Mouse (Mus musculus): ENCODE measurements around the gene Rnf150. TPM values are rescaled to one million over a fixed set of nuclear protein-coding genes. Genes with fewer than 3 reads are reported as not detected.

Rnf150 gene
- total and polyA plus RNA-seq, 3 experiments, result 0.13 to 0.50 (median 0.39) TPM

DNA sequence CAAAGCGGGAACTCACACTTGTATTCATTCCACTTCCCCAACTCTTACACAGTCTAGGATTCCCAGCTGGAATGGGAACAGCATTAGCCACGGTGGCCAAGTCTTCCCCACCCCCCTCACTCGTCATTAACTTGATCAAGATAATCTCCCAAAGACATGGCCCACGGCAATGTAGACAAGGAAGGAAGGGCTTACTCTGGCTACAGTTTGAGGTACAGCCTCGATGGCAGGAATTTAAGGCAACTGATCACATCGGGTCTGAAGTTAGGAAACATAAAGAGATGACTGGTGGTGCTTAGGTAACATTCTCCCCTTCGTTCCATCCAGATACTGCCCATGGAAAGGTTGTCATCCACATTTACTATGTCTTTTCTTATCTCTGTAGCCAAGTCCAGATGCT lies 219.1 kb downstream of the Rnf150 start:
- Histone ChIP-seq H3K27ac (ENCODE audit: insufficient read depth, low read depth) (no peak overlapping the region), H3K27me3 (replicated peaks) (no peaks in the 10 kb centered on the region), H3K9ac (ENCODE audit: insufficient read depth, low read depth) (no peak overlapping the region), H3K79me2 (replicated peaks; ENCODE audit: control insufficient read depth, extremely low read depth, insufficient read depth, poor library complexity, severe bottlenecking) (no peaks in the 10 kb centered on the region), H3K4me3 (replicated peaks in 1 of 3; ENCODE audit: low read depth in 2 of 3, low read length in 2 of 3, poor library complexity in 1 of 3) (no peak overlapping the region), H3K4me2 (ENCODE audit: insufficient read depth, low read depth, poor library complexity, severe bottlenecking) (no peak overlapping the region), H3K4me1 (ENCODE audit: control insufficient read depth in 1 of 2, insufficient read depth in 2 of 2) (peaks cover 0 to 24% of the 10 kb centered on the region in 2 experiments; a peak in 2 of 4 replicates), H3K9me3 (replicated peaks; ENCODE audit: low read length) (no peaks in the 10 kb centered on the region), H3K36me3 (replicated peaks in 1 of 2; ENCODE audit: control insufficient read depth in 1 of 2, insufficient read depth in 1 of 2, low read length in 1 of 2) (no peaks in the 10 kb centered on the region)
- in situ Hi-C loops (cut with MboI; ENCODE audit: low pct_ligation_motif_present, low pct_unique_long_range_greater_than_20kb, low sequenced_read_pairs) (loop anchor here (25.0 kb wide), 1 partner anchor 695 kb away; no protein-coding TSS in a partner anchor), dilution Hi-C loops (cut with MboI; ENCODE audit: extremely low pct_ligation_motif_present, extremely low pct_unique_long_range_greater_than_20kb, low sequenced_read_pairs) (no loop called here)
- TF ChIP-seq EP300 (IDR thresholded peaks at IDR 0.05; ENCODE audit: low read length) (no peak), JUND (conservative IDR thresholded peaks at IDR 0.05; ENCODE audit: low read depth, low read length) (no peak), IRF4 (IDR thresholded peaks at IDR 0.05; ENCODE audit: low read depth, low read length) (no peak), ZKSCAN1 (IDR thresholded peaks at IDR 0.05; ENCODE audit: borderline replicate concordance, low read depth, low read length) (no peak), KAT2A (IDR thresholded peaks at IDR 0.05; ENCODE audit: insufficient replicate concordance, low read length) (no peak), CHD2 (IDR thresholded peaks at IDR 0.05; ENCODE audit: low read length) (no peak), E2F4 (IDR thresholded peaks at IDR 0.05; ENCODE audit: insufficient replicate concordance, low read depth, low read length) (no peak), SIN3A (IDR thresholded peaks at IDR 0.05; ENCODE audit: low read length) (no peak), MEF2A (IDR thresholded peaks at IDR 0.05; ENCODE audit: borderline replicate concordance, low read depth, low read length) (no peak), USF2 (conservative IDR thresholded peaks at IDR 0.05; ENCODE audit: low read depth, low read length) (no peak), GABPA (IDR thresholded peaks at IDR 0.05; ENCODE audit: insufficient replicate concordance, low read depth, low read length) (no peak), RAD21 (IDR thresholded peaks at IDR 0.05; ENCODE audit: low read depth, low read length) (no peak), POLR2A (IDR thresholded peaks at IDR 0.05; ENCODE audit: low read depth, low read length) (no peak), ZC3H11A (IDR thresholded peaks at IDR 0.05; ENCODE audit: low read depth, low read length) (no peak), TCF12 (IDR thresholded peaks at IDR 0.05; ENCODE audit: low read depth, low read length) (no peak), UBTF (IDR thresholded peaks at IDR 0.05; ENCODE audit: low read depth, low read length) (no peak), BHLHE40 (IDR thresholded peaks at IDR 0.05; ENCODE audit: low read depth, low read length) (no peak), ZMIZ1 (IDR thresholded peaks at IDR 0.05; ENCODE audit: low read depth, low read length) (no peak), POLR2AphosphoS2 (IDR thresholded peaks at IDR 0.05; ENCODE audit: low read depth, low read length) (no peak)
- no peak for DNase-seq (ENCODE audit: extremely low read depth)

DNA sequence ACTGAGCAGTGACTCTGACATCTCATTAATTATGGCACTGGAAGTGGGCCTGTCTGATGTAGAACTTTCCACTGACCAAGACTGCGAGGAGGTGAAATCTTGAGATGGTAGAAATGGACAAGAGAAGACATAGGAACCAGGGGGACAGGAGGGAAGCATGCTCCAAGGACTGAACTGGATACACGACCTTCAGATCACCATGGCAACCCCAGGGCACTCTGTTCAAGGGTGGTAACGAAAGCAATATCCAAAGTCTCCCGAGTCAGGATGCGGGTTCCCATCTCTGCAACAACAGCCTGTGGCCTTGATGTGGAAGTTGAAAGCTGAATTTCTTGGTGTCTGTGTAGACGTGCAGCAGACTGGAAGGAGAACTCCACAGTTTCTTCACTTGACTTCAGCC lies 220.3 kb downstream of the Rnf150 start:
- TF ChIP-seq PAX5 (IDR thresholded peaks at IDR 0.05; ENCODE audit: low read length), result no peak
- no peak for TF ChIP-seq RCOR1 (conservative IDR thresholded peaks at IDR 0.05; ENCODE audit: low read depth, low read length)
- no peak for TF ChIP-seq MAFK (IDR thresholded peaks at IDR 0.05; ENCODE audit: insufficient replicate concordance, low read length)
- TF ChIP-seq TBP (conservative IDR thresholded peaks at IDR 0.05; ENCODE audit: low read depth, low read length), result no peak
- TF ChIP-seq CHD2 (IDR thresholded peaks at IDR 0.05; ENCODE audit: low read length), result no peak
- no peak for TF ChIP-seq TCF12 (IDR thresholded peaks at IDR 0.05; ENCODE audit: low read depth, low read length)
- no peak for TF ChIP-seq ELF1 (IDR thresholded peaks at IDR 0.05; ENCODE audit: low read depth, low read length)
- TF ChIP-seq USF2 (conservative IDR thresholded peaks at IDR 0.05; ENCODE audit: low read depth, low read length), result no peak
- TF ChIP-seq USF1 (IDR thresholded peaks at IDR 0.05; ENCODE audit: low read depth, low read length), result no peak
- TF ChIP-seq MAZ (IDR thresholded peaks at IDR 0.05; ENCODE audit: low read depth, low read length), result no peak
- TF ChIP-seq BHLHE40 (IDR thresholded peaks at IDR 0.05; ENCODE audit: low read depth, low read length), result no peak
- TF ChIP-seq ZKSCAN1 (IDR thresholded peaks at IDR 0.05; ENCODE audit: borderline replicate concordance, low read depth, low read length), result no peak
- Histone ChIP-seq H3K79me2 (replicated peaks; ENCODE audit: control insufficient read depth, extremely low read depth, insufficient read depth, poor library complexity, severe bottlenecking) (no peaks in the 10 kb centered on the region), H3K9me3 (replicated peaks; ENCODE audit: low read length) (no peaks in the 10 kb centered on the region), H3K9ac (ENCODE audit: insufficient read depth, low read depth) (no peak overlapping the region), H3K27me3 (replicated peaks) (no peaks in the 10 kb centered on the region), H3K27ac (ENCODE audit: insufficient read depth, low read depth) (no peak overlapping the region), H3K4me3 (replicated peaks in 1 of 3; ENCODE audit: low read depth in 2 of 3, low read length in 2 of 3, poor library complexity in 1 of 3) (no peak overlapping the region), H3K36me3 (replicated peaks in 1 of 2; ENCODE audit: control insufficient read depth in 1 of 2, insufficient read depth in 1 of 2, low read length in 1 of 2) (no peaks in the 10 kb centered on the region), H3K4me1 (ENCODE audit: control insufficient read depth in 1 of 2, insufficient read depth in 2 of 2) (peaks cover 0 to 21% of the 10 kb centered on the region in 2 experiments; a peak in 2 of 4 replicates), H3K4me2 (ENCODE audit: insufficient read depth, low read depth, poor library complexity, severe bottlenecking) (no peak overlapping the region)
- DNase-seq (ENCODE audit: extremely low read depth), result no peak
- in situ Hi-C loops (cut with MboI; ENCODE audit: low pct_ligation_motif_present, low pct_unique_long_range_greater_than_20kb, low sequenced_read_pairs), result loop anchor here (25.0 kb wide), 1 partner anchor 696 kb away; no protein-coding TSS in a partner anchor
- dilution Hi-C loops (cut with MboI; ENCODE audit: extremely low pct_ligation_motif_present, extremely low pct_unique_long_range_greater_than_20kb, low sequenced_read_pairs), result no loop called here

Data from CH12.LX (cell line).